Mouse (Mus musculus) cerebellum, postnatal 10 days (tissue): ENCODE measurements around the gene Wdr62.

ENCODE experiments used
- DNase-seq, 2 experiments: peaks; one replicate each; pipeline ENCODE4 v3.0.0; 2021; ENCODE audit warnings: mixed read lengths in 2 of 2

The Wdr62 gene

DNA sequence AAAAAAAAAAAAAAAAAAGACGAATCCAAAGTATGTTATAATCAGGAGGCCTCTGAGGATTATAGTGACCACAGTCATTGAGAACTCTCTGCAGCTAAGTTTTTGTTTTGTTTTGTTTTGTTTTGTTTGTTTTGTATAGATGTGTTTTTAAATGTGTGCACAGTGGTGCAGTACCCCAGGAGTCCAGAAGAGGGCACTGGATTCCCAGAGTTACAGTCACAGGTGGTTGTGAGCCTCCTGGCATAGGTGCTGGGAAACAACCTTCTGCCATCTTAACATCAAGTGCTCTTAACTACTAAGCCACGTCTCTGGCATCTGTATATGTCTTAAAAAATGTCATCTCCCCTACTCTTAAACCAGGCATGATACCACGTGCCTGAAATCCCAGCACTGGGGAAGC is 20.7 kb upstream of the Wdr62 start:
- DNase-seq = peak; percentile 68 to 81

DNA sequence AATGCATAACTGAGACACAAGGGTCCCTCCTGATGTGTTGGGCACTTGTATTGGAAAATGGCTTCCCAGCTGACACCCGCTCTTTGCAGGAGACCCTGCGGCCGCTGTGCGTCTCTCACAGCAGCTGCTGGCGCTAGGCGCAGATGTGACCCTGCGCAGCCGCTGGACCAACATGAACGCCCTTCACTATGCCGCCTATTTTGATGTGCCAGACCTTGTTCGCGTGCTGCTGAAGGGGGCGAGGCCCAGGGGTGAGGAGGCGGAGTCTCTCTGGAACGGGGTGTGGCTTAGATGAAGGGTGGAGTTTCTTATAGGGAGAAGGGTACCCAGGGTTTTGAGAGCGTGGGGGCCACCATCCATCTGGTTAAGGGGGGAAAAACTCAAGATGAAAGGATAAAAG is 17.0 kb upstream of the Wdr62 start:
- peak in 1 of 2 experiments; percentile 38 for DNase-seq

DNA sequence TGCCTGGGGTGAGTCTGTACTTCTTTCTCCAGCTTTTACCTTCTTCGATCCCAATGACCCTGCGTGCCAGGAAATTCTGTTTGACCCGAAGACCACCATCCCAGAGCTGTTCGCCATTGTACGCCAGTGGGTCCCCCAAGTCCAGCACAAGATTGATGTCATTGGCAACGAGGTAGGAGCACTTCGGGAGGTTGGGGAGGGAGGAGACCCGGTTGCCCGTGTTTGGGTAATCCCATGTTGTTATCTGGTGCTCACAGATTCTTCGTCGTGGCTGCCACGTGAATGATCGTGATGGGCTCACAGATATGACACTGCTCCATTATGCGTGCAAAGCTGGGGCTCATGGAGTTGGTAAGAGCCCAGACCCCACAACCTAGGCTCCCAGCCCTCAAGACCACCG is 16.6 kb upstream of the Wdr62 start:
- peak in 1 of 2 experiments; percentile 14 for DNase-seq

DNA sequence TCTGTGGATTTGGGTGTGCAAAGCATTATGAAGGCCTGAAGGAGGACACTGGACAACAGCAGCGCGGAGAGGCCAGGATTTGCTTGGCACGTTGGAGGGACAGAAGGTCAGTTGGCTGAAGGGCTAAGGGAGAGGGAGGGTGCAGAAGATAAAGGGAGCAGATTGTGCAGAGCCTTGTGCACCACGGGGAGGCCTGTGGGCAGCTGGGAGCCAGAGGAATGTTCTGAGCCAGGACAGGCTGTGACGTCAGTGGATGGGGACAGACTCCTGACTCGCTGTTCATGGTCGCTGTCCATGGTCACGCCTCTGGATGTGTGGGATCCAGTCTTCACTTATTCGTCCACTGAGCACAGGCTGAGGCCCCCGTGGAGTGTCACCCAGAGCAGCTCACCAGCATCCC is 14.9 kb upstream of the Wdr62 start:
- peak; percentile 93 to 95 for DNase-seq

DNA sequence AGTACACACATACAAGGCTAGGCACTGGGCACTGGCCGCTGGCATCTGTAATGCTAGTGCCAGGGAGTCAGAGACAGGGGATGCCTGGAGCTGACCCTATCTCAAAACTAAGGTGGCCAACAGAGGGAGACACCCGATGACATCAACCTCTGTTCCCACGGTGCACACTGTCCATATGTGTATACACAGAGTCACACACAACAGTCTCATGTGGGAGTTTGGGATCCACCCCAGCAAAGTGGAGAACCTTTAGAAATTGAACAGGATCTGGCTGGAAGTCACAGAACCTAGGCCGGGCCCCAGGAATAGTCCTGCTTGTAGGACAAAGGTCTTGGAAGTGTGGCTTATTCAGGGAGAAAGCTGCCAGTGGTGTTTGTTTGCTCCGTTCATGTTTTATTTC is 14.1 kb upstream of the Wdr62 start:
- DNase-seq = peak in 1 of 2 experiments; percentile 40

DNA sequence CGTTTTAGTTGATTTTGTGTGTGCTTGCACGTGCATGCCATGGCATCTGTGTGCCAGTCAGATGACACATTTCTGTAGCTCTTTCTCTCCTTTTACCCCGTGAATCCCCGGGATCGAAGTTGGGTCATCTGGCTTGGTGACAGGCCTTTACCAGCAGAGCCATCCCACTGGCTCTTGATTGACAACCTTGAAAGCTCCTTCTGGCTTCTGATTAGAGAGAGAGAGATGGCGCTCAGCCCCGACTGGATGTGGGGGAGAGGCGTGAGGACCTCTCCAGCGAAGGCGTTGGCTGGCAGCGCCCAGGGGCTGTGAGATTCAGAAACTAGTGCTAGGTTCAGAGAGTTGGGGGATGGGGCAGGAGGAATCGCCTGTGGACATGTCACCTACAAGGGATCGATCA is 13.6 kb upstream of the Wdr62 start:
- DNase-seq = peak; percentile 70 to 73

DNA sequence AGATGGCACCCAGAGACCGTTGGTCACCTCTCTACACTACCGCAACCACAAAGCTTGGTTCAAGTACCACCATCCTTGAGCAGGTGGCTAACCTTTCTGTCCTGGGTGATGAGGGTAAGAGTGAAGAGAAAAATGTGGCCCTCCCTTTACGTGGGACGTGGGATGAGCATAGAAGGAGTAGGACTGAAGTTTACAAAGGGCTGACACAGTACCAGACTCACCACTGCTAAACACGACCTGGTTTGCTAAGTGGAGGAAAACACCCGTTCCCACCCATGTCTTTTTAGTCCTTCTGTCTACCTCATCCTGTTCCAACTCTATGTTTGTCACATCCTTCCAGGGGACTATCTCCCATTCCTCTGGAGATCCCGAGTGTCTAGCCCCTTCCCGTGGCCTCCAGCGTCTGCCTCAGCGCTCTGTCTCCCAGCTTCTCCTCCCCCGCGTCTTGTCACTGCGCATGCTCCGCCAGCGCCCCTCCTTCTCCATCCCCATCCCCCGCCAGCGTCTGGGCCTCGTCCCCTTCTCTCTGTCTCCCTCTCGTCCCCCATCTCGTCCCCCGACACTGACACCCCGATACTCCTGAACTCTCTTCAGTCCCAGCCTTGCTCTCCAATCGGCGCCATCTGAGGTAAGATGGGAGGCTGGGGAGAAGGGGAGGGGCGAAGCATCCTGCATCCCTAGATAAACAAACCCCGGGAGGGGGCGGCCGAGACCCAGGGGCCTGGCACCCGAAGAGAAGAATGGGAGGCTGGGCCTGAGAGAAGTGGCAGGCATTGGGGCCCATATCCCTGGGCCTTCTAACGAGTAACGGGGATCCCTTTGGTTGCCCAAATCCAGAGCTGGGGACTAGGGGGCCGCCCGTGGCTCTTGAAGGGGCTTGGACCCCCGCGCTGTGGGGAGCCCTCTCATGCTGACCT is 11.3 kb upstream of the Wdr62 start, which contains the start of gene Clip3:
TSS of gene Clip3 (plus strand) at position 514 of the 917 bp plus-strand sequence.
- DNase-seq = peak; percentile 94 to 96

DNA sequence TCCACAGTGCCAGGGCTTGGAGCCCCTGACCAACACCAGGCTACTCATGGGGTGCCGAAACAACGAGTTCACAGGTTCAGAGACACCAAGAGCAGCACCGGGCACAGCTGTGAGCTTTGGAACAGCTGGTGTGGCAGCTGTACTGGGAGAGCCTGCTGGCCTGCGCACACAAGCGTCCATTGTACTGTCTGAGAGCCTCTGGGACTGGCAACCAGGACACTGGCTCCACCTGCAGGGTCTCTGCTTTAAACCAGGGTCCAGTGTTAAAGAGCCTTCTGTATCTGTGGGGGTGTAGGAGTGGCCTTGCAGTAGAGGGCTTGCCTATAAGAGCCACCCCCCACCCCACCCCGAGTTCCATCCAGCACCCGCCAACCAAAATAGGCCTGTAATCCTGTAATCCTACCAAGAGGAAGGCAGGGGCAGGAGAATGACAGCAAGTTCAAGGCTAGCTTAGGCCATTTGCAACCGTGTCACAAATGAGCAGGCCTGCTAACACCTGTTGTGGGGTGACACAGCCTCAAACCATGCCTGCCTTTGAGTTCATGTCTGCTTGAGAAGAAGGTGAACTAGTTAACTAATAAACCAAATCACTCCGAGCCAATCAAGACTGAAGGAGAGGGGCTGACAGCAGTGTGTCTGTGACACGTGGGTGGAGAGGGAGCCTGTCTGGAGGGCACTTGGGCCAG is 9.6 kb upstream of the Wdr62 start:
- DNase-seq = peak; percentile 33 to 51

DNA sequence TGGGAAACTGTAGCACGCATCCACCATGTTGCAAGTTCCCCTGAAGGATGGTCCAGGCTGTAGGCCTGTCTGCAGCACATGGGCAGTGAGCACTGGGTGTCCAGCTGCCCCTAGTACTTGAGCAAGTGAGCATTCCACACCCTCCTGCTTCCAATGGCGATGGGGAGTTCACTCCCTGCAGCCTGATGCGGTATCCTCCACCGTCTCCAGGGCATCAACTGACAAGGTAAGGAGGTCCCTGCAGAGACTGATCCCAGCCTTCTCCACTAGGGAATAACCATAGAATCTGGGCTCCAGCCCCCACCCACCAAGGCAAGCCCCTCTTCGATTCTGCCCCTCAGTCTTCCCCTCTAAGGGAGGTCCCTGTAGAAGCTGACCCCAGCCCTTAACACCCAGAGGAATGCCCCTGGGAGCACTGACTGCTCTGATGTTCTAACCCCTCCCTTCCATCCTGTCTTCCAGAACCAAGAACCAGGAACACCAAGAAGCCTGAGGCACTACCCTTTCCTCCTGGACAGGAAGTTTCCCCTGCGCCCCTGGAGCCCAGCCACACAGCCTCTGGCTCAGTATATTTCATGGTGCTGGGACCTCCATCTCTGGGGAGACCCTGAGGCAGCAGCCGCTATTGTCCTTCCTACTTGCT is 9.0 kb upstream of the Wdr62 start:
- DNase-seq = peak in 1 of 2 experiments; percentile 25

DNA sequence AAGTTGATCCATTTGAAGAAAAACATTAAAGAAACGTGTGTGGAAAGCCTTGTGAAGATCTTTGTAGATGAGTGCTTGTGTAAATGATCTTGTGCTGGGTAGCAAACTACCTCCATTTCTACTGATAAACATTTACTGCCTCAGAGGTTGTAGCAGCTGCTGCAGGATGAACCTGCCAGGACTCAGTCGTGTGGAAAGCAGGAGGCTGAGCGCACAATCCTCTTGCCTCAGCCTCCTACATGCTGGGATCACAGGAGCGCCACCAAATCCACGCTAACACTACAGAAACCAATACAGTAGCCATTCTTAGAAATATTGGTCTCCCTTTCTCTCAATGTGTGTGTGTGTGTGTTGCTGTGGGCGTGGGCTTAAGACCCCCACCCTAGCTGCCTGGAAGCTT is 7.8 kb upstream of the Wdr62 start:
- peak; percentile 43 to 52 for DNase-seq

DNA sequence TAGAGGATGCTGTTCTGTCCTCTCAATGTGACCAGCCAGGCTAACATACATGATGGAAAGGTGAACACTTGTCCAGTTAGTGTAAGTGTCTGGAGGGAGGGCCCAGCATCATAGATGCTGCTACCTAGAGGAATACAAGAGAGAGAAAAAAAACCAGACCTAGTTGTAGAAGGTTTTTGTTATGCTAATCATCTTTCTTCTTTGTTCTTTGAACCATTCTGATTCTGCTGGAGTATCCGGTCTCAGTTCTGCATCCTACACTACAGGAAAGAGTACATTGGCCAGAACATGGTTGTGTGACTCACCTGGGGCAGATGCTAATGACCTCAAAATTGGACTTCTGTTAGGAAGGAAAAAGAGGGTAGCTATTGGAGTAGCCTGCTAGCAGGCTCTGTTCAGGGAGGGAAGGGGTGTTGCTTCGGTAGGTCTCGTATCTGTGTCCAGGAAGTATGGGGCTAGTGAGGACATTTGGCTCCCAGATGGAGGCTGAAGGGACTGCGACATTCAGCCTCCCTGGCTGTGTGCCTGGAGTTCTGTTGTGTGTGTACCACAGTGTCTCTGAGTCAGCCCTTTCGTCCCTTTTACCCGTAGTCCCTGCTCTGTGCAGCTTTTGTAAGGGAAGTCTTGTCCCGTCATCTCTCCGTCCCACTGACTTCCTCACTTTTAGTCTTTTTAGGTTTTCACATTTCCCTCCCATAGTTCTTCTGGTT is 6.6 kb upstream of the Wdr62 start:
- peak; percentile 84 to 85 for DNase-seq

DNA sequence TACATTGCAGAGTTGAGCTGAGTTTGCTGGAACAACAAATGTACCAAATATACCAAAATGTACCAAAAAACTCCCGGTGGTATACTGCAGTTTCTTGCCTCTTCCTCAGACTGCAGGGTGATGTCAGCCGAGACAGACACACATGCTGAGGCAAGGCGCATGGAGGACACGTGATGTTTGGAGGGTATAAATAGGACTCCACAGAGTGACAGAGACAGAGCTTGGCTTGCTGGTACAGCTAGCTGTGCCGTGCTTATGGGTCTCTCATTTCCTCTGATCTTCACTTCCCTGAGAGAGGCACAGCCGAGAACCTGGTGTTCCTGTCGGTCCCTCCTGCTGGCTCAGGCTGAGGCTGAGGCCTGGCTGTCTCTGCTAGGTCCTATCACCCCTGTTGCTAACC is 2.5 kb upstream of the Wdr62 start:
- no peak for DNase-seq

DNA sequence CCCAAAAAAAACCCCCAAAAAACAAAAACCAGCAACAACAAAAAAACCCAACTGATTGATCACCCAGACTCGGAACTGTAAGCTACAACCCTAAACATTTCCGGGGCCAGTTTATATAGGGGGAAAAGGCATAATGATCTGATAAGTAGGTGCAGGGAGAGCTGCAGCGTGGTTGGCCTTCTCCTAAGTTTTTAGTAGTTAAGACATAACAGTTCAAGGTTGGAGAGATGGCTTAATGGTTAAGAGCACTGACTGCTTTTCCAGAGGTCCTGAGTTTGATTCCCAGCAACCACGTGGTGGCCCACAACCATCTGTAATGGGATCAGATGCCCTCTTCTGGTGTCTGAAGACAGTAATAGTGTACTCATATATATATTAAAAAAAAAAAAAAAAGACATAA is 1.3 kb upstream of the Wdr62 start:
- no peak for DNase-seq

DNA sequence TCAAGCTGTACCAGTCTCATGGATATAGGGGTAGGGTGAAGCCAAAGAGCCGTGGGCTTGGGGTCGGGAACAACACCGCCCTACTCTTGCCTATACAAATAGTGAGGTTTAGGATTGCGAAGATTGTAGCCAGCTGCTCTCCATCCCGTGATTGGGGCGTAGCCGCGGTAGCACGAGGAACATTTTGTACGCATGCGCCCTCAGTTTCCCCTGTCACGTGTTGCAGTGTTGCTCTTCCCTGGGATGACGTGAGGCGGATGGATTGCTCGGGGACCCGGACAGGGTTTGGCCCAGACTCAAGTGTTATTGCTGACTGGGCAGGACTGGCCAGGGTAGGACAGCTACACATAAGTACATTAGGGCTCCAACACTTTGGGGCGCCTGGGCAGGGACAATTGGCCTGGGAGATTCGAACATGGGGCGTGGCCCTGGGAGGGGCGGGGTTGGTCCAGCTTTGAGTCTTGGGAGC is 485 bp upstream of the Wdr62 start:
- DNase-seq = peak; percentile 92 to 94

DNA sequence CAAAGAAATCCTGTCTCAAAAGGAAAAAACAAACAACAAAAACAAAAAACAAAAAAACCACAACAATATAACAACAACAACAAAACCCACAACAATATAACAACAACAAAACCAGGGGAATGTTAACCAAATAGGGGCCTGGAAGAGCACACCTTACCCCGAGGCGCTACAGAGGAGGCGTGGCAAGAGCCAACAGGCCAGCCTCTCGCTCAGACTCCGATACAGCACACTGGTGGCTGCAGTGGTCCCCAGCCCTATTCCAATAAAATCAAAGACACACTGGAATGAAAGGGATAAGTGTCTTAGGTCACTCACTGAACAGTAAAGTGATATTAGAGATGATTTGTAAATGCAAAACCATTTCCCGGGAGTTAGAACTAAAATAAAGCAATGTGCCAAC is 683 bp downstream of the Wdr62 start:
- no peak for DNase-seq

DNA sequence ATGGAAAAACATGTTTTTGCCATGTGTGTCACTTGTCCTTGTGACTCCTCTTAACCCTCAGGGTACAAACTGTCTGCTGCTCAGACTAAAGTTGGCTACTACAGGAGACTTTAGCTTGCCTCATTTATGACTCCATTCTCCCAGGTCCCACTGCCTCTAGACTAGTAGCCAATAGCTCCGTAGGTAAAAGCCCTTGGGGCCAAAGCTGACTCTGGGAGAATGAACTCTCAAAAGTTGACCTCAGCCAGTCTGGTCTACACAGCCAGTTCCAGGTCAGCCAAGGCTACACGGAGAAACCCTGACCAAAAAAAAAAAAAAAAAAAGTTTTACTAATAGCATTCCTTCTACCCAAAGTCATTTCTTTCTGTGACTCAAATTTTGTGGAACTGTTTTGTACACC is 1.3 kb downstream of the Wdr62 start:
- DNase-seq = no peak

DNA sequence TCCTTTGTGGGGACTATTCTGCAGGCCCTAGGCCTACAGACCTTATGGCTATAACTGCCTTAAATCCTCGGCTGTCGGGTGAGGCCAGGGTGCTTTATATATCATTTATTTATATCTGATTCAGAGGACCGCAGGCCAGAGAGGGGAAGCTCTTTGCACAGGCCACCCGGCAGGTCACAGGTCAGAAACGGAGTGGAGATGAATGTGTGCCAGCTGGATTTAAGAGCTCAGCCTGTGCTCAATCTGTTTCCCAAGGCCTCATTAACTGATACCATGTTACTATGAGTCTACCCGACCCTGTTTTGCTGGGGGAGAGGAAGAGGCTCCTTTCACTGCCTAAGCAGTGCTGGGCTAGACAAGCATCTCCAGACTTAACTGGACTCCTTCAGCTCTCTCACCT is 5.8 kb downstream of the Wdr62 start:
- DNase-seq = no peak

DNA sequence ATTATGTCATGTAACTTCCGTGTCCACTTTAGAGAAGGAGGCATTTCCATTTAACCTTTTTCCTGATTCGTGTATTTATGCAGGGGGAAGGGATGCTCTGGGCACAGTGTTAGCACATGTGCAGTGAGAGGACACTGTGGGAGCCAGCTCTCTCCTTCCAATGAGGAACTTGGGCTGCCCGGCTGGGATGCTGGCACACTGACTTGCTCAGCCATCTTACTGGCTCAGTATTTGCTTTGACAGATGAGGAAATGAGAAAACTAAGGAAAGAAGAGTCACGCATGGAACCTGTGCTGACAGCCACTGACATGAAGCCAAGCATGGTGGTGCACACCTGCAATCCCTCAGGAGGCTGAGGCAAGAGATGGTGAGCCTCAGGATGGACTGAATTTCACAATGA is 10.6 kb downstream of the Wdr62 start:
- peak; percentile 53 to 57 for DNase-seq

DNA sequence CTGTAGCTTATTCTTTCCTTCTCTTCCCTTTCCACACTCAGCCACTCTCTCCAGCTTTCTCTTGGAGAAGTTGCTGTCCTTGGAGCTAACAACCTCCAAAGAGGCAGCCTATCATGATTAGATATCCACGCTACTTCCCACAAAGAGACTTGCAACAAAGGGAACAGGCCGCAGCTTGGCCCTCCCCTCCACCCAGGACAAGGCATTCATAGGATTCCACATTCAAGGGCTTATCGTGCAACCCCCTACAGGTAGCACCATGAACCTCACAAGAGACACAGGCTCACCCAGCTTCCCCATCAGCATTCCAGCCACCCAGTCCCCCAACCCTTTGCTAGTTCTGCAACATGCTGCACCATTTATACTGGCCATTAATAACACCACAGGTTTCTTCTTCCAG is 13.4 kb downstream of the Wdr62 start:
- DNase-seq = no peak

DNA sequence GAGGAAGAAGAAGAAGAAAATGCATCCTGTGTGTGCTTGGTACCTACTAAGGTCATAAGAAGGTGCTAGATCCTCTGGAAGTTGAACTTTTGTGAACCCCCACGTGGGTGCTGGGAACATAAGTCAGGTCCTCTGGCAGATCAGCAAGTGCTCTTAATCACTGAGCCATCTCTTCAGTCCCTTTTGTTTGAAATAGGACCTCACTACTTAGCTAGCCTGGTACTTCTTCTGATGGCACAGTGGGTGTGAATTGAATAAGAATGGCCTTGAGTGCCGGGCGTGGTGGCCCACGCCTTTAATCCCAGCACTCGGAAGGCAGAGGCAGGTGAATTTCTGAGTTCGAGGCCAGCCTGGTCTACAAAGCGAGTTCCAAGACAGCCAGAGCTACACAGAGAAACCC is 14.3 kb downstream of the Wdr62 start:
- no peak for DNase-seq

DNA sequence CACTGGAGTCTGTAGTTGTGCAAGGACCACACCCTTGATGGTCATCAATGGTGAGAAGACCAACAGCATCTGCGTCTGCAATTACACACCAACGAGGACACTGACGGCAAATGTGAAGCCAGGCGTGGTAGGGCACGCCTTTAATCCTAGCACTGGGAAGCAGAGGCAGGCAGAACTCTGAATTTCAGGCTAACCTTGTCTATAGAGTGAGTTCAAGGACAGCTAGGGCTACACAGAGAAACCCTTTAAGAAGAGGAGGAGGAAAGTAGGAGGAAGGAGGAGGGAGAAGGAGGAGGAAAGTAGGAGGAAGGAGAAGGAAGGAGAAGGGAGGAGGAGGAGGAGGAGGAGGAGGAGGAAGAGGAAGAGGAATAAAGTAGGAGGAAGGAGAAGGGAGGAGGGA is 14.7 kb downstream of the Wdr62 start:
- DNase-seq = no peak

DNA sequence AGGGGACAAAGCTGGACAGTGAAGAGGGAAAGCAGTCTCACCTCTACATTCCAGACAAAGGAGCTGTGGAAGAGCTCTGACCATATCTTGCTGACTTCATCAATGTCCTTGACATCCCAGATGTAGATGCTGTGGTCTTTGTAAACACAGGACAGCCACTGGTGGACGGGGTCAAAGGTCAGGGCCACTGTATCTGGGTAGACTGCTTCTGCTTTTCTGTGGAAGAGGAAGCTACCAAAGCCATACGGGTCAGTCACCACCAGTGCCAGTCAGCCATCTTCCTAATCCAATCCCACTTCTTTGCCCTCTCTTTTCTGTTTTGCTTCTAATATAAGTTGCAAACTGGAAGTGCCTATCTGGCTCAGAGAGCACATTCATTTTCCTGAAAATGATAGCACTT is 15.2 kb downstream of the Wdr62 start:
- DNase-seq = no peak
